Mouse (Mus musculus): Measurements from ENCODE around the gene Kif1b. TPM values are rescaled to one million over a fixed set of nuclear protein-coding genes. Genes with fewer than 3 reads are reported as not detected.
"Not testable (repeated sequence)": the region's sequence is repeated elsewhere in the genome, so short reads cannot be mapped to it uniquely, and the experiment has no call there.

Gene Kif1b
- total RNA-seq, 2 experiments from 2014 or later = 266 to 283 TPM

DNA sequence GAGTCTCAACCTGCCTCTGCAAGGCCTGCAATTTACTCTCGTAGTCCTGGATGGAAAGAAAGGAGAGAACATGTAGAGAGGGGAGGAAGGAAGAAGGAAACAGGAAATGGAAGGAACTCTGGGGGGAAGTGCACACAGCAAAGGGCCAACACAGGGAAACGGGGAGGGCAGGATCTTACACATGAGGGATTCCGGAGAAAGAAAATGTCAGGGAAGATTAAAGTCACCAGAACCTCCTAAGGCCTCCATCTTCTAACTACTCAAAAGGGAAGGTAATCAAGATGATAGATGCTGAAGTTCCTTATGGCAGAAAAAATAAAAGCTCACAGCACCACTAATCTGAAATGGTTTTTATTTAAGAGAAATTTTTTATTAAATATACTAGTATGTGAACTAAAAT is 81.2 kb downstream of the Kif1b start:
- no peak for DNase-seq (ENCODE audit: low spot score in 2 of 2)

DNA sequence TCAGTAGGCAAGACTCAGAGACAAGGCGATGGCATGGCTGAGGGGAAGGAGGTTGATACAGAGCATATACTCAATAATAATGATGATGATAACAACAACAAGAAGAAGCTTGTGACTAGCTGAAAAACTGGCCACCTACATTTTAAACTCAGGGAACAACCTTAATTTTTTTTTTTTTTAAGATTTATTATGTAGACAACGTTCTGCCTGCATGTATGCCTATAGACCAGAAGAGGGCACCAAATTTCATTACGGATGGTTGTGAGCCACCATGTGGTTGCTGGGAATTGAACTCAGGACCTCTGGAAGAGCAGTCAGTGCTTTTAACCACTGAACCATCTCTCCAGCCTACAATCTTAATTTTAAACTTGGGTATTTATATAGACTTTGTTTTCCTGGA is 84.0 kb downstream of the Kif1b start:
- DNase-seq (ENCODE audit: low spot score in 2 of 2) = no peak

- no peak for DNase-seq (ENCODE audit: low spot score in 2 of 2)
Observed at GRCm38 (mm10) chr4:149220481-149220880, 87.0 kb downstream of the Kif1b start.

GRCm38 (mm10) chr4:149220042-149220473 is 87.4 kb downstream of the Kif1b start:
- no peak for DNase-seq (ENCODE audit: low spot score in 2 of 2)

DNA sequence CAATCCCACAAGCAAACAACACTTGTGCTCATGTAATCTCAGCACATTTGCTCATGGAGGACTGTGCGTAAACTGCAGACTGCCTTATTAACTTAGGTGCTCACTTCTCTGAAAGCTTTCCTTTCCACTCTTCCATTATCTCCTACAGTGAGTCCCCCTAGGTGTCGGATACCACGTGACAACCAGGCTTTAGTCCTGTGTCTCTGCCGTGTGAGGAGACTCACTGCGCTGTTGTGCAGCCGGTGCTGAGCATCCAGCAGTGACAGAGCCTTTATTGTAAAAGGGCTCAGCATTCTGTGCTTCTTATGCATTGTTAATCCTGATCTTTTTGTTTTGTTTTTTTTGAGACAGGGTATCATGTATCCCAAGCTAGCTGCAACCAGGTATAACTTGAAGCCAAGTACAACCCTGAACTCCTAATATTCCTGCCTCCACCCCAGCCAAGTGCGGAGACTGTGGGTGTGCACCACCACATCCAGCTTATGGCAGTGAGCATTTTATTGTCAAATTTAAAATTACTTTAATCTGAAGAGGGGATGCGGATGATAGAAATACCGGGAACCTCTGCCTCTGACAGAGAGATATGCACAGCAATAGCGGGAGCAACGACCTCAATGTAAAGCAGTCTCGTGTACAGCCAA is 88.0 kb downstream of the Kif1b start:
- no peak for DNase-seq (ENCODE audit: low spot score in 2 of 2)

GRCm38 (mm10) chr4:149218476-149218875 is 89.0 kb downstream of the Kif1b start:
- no peak for DNase-seq (ENCODE audit: low spot score in 2 of 2)

GRCm38 (mm10) chr4:149215982-149216381 is 91.5 kb downstream of the Kif1b start:
- no peak for DNase-seq (ENCODE audit: low spot score in 2 of 2)

GRCm38 (mm10) chr4:149215397-149215796 is 92.1 kb downstream of the Kif1b start:
- no peak for DNase-seq (ENCODE audit: low spot score in 2 of 2)

GRCm38 (mm10) chr4:149214468-149214867 is 93.0 kb downstream of the Kif1b start:
- not testable (repeated sequence) for DNase-seq (ENCODE audit: low spot score in 2 of 2)

- no peak for DNase-seq (ENCODE audit: low spot score in 2 of 2)
Observed at GRCm38 (mm10) chr4:149213466-149213865, 94.0 kb downstream of the Kif1b start.

GRCm38 (mm10) chr4:149211441-149211840 is 96.1 kb downstream of the Kif1b start:
- not testable (repeated sequence) for DNase-seq (ENCODE audit: low spot score in 2 of 2)

GRCm38 (mm10) chr4:149202467-149202866 is 105.0 kb downstream of the Kif1b start:
- no peak for DNase-seq (ENCODE audit: low spot score in 2 of 2)

DNA sequence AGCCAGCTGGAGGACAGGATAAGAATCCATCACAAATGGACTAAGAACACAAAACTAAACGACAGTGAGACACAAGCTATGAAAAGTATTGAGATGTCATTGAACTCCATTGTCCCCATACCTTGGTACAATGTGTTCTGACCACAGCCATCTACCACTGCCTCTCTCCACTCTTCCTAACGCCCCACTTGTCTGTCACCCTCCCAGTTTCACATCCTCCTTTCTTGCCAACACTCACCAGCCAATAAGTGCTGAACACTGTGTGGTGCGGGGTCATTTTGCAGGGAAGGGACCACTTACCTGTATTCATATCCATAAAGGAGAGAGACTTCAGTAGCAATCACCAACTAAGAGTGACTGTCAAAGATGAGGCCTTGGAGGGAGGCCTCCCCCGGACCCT is 106.4 kb downstream of the Kif1b start:
- no peak for DNase-seq (ENCODE audit: low spot score in 2 of 2)

GRCm38 (mm10) chr4:149197180-149197579 is 110.3 kb downstream of the Kif1b start:
- DNase-seq (ENCODE audit: low spot score in 2 of 2) = no peak

DNA sequence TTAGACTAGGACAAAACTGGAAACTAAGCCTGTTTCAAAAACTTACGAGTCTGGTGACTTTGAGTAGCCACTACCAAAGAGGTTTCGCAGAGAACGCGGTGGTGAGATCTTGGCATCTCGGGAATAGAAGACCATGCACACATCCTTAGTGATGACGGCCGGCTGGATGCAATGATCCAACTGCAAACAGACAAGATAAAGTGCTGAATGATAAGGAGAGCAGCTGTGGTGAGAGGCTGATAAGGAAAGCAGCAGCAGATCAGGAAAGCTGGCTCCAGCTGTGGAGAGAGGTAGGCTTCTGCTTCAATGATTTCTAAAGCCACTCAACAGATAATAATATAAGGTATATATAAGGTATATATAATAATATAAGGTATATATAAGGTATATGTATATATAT is 116.4 kb downstream of the Kif1b start:
- DNase-seq (ENCODE audit: low spot score in 2 of 2) = no peak

DNA sequence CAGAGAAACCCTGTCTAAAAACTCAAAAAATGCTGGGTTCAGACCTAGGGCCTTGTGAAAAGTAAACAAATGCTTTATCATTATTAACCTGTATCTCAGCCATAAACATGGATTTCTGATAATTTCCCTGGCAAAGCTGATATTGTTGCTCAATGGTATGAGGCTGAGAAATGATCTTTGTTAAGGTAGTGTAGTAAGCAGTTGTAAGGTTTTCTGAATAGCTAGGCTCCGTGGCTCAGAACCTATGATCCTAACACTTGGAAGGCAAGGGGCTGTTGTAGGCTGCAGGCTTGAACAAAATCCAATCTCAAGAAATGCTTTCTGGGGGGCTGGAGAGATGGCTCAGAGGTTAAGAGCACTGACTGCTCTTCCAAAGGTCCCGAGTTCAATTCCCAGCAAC is 118.9 kb downstream of the Kif1b start:
- no peak for DNase-seq (ENCODE audit: low spot score in 2 of 2)

DNA sequence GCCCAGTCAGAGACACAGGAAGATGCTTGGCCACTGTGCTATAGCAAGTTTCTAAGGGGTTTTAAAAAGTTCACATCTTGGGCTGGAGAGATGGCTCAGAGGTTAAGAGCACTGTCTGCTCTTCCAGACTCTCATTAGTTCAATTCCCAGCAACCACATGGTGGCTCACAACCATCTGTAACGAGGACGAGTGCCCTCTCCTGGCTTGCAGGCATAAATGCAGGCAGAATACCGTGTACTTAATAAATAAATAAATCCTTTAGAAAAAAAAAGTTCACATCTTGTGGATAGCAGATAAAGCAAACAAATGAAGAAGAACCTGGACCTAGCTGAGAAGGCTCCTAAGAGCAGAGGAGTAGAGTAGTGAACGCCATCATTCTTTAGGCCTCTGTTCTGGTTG is 124.7 kb downstream of the Kif1b start:
- no peak for DNase-seq (ENCODE audit: low spot score in 2 of 2)

DNA sequence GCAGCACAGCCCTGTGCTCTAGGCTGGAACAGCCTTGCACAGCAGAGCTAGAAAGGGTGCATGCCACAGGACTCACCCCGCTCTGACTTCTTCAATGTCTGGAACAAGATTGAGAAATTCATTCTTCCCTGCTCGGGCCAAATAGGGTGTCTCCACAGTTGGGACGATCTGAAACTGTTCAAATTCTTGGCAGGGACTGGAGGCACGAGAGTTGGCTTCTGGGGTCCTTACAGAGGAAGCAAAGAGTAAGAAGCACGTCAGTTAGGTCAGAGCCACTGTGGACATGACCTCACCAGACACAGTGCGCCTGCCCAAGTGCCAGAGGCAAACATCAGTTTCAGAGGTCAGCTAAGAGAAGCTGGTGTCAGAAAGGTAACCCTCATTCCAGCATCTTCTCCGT is 125.3 kb downstream of the Kif1b start:
- no peak for DNase-seq (ENCODE audit: low spot score in 2 of 2)

DNA sequence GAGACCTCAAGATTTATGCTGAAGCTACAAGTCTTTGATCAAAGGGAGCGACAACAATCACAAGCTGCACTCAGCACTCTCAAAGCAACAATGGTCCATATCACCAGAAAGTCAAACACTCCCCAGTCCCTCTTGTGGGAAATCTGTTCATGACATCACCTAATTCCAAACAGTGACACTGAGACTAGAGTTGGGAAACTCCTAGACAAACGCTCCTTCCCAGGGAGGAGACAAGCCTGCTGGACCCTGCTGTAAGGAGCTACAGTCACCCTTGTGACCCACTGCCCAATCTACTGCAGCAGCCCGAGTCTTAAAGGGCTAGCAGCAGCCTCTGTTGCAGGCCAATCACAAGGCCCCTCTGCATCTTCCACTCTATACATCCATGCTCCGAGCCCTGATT is 127.9 kb downstream of the Kif1b start:
- no peak for DNase-seq (ENCODE audit: low spot score in 2 of 2)

- no peak for DNase-seq (ENCODE audit: low spot score in 2 of 2)
Observed at GRCm38 (mm10) chr4:149179160-149179559, 128.3 kb downstream of the Kif1b start.

DNA sequence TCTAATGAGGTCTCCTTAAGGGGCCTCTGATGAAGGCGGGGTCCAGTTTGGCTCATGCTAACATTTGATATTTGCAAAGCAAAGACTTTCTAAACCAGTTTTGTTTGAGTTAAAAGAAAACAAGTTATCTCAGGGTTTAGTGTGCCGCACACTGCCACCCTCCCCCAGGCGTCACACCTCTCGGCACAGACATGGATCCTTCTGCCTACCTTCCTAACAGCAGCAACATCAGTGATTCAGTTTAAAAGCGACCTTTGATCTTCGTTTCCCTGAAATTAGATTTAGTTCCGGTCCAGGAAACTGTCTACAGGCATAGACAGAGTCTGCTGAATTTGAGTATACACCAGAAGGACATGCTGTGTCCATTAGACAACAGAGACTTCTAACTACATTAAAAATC is 129.2 kb downstream of the Kif1b start:
- DNase-seq (ENCODE audit: low spot score in 2 of 2) = no peak

DNA sequence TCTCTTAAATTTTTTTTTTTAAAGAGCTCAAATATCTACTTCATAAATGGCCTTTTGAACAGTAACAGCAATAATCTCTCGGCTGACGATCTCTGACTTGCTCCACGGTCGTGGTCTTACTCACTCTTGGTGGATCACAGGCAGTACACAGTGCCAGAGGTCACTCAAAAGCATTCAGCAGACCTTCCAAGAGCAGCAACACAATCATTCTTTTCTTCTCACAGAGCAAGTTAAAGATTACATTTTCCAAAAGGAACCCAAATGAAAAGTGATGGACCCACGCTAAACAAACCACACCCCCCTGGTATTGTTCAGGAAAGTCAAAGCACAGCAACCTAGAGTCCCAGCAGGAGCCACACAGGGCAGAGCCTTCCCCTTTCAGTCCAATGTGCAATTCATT is 130.4 kb downstream of the Kif1b start:
- no peak for DNase-seq (ENCODE audit: low spot score in 2 of 2)

GRCm38 (mm10) chr4:149176645-149177044 is 130.8 kb downstream of the Kif1b start:
- DNase-seq (ENCODE audit: low spot score in 2 of 2) = no peak

DNA sequence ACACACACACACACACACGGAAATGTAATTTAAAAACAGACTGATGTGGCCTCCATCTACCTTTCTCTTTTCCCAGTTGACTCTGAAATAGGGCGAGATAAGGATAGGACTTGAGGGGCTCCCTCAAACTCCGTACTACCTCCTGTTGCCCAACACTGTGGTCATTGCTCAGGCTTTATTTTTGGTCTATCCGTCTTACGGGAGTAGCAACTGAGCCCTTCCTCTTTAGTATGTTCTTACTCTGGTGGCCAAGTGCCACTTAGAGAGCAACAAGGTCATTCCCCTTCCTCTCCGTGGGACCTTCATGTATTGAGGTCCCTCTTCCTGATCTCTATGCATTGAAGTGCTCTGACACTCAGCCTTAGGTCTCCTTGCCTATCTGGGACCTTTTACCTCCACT is 133.8 kb downstream of the Kif1b start:
- DNase-seq (ENCODE audit: low spot score in 2 of 2) = no peak

All from gastrocnemius, postnatal 4 days (tissue).